ENCODE assay signal across 22 mouse cellular contexts in genomic region chr9:58458856-58459553, GRCm38 (mm10). TPM values are rescaled to one million over a fixed set of nuclear protein-coding genes. Genes with fewer than 3 reads are reported as not detected.
A peak's percentile ranks its signal among the peaks of the same experiment; 100 is the strongest.
DNase-seq lines count a peak whose midpoint lies in the region; ATAC-seq and TF ChIP-seq lines count a peak whose summit lies in the region.
"Had no signal": no experiment of that assay in that cellular context is flagged by ENCODE, and none has a peak within 500 bp of the region (broad histone marks: within the 10 kb centered on the region; RNA-seq: fewer than 3 reads in every experiment).

No protein-coding gene starts in this region.

- CTCF ChIA-PET in Patski (lab: Charles Lee), result interaction anchor here (0.9 kb wide), 1 partner anchor 13 kb away, joined by 3 read pairs; no protein-coding TSS in a partner anchor

- peaks cover 54% of the 10 kb centered on the region for H3K4me1 ChIP-seq in forebrain, embryonic 13.5 days
- peaks cover 40% of the 10 kb centered on the region for H3K4me1 ChIP-seq in forebrain, embryonic 16.5 days (replicated peaks; ENCODE audit: control insufficient read depth, insufficient read depth, low read length)
- H3K4me1 ChIP-seq in hindbrain, postnatal 0 days (ENCODE audit: insufficient read depth, low read length), result peaks cover 15% of the 10 kb centered on the region
- H3K4me1 ChIP-seq in hindbrain, embryonic 11.5 days (replicated peaks; ENCODE audit: control insufficient read depth, insufficient read depth, low read length), result no peaks in the 10 kb centered on the region

- no peak for TF ChIP-seq CTCF in hindbrain, postnatal 0 days (IDR thresholded peaks at IDR 0.05; ENCODE audit: low read depth)
- TF ChIP-seq CTCF in Patski (IDR thresholded peaks at IDR 0.05), result no peak

- H3K27me3 ChIP-seq in forebrain, embryonic 13.5 days, result no peaks in the 10 kb centered on the region
- H3K27me3 ChIP-seq in forebrain, embryonic 16.5 days (replicated peaks; ENCODE audit: control insufficient read depth, insufficient read depth, low read length), result no peaks in the 10 kb centered on the region
- H3K27me3 ChIP-seq in hindbrain, postnatal 0 days (ENCODE audit: insufficient read depth, low read length), result no peaks in the 10 kb centered on the region
- no peaks in the 10 kb centered on the region for H3K27me3 ChIP-seq in hindbrain, embryonic 11.5 days (ENCODE audit: control insufficient read depth, insufficient read depth, low read length)
- H3K27me3 ChIP-seq in Patski, result no peaks in the 10 kb centered on the region
- H3K27me3 ChIP-seq: hindbrain, embryonic 15.5 days; limb, embryonic 13.5 days; neural tube, embryonic 15.5 days had no signal

- WGBS in forebrain, embryonic 13.5 days, result 74% methylated on average over 6 of the region's 6 CpGs
- 67% methylated on average over 6 of the region's 6 CpGs for WGBS in forebrain, embryonic 16.5 days
- WGBS in hindbrain, postnatal 0 days, result 63% methylated on average over 6 of the region's 6 CpGs
- WGBS in hindbrain, embryonic 11.5 days, result 87% methylated on average over 6 of the region's 6 CpGs

- in situ Hi-C loops in Patski (cut with MboI; ENCODE audit: low pct_unique_long_range_greater_than_20kb), result loop anchor here (5.0 kb wide), 2 partner anchors 38 to 147 kb away; partner anchors contain the start of gene Loxl1

- H3K36me3 ChIP-seq in forebrain, embryonic 13.5 days (ENCODE audit: poor library complexity, severe bottlenecking), result no peaks in the 10 kb centered on the region
- H3K36me3 ChIP-seq in forebrain, embryonic 16.5 days (ENCODE audit: control insufficient read depth, insufficient read depth), result no peaks in the 10 kb centered on the region
- H3K36me3 ChIP-seq in hindbrain, postnatal 0 days (ENCODE audit: insufficient read depth, low read length), result no peaks in the 10 kb centered on the region
- no peaks in the 10 kb centered on the region for H3K36me3 ChIP-seq in hindbrain, embryonic 11.5 days (ENCODE audit: control insufficient read depth, insufficient read depth, low read length)
- H3K36me3 ChIP-seq: hindbrain, embryonic 15.5 days; limb, embryonic 13.5 days; neural tube, embryonic 15.5 days had no signal

- H3K9me3 ChIP-seq in forebrain, embryonic 13.5 days (replicated peaks), result no peaks in the 10 kb centered on the region
- H3K9me3 ChIP-seq in forebrain, embryonic 16.5 days (ENCODE audit: control insufficient read depth, low read length), result no peaks in the 10 kb centered on the region
- H3K9me3 ChIP-seq in hindbrain, postnatal 0 days (ENCODE audit: low read length), result no peaks in the 10 kb centered on the region
- H3K9me3 ChIP-seq in hindbrain, embryonic 11.5 days (ENCODE audit: control insufficient read depth, low read length), result no peaks in the 10 kb centered on the region
- H3K9me3 ChIP-seq: hindbrain, embryonic 15.5 days; limb, embryonic 13.5 days; neural tube, embryonic 15.5 days had no signal

- peak; percentile 75 for DNase-seq in hindbrain, postnatal 0 days (ENCODE audit: low spot score)
- DNase-seq in hindbrain, embryonic 11.5 days (ENCODE audit: low spot score), result no peak
- DNase-seq in 3134 (ENCODE audit: extremely low read depth, insufficient read length, low spot score), result peak; percentile 50
- peak; percentile 91 for DNase-seq in Patski (ENCODE audit: low read depth, low spot score)
- no peak for DNase-seq in thymus, postnatal 25 days
- DNase-seq: adrenal gland, adult 2 months; cerebellum, adult 11 months; gastrocnemius, postnatal 25 days; kidney, adult 11 months; kidney, postnatal 10 days; right cerebral cortex, postnatal 4 days; thymus, postnatal 14 days had no signal

- POLR2A ChIA-PET in Patski (lab: Charles Lee), result interaction anchor here (0.7 to 1.4 kb wide), 4 partner anchors 21 to 156 kb away, joined by 3 read pairs; no protein-coding TSS in a partner anchor

- H3K4me3 ChIP-seq in forebrain, embryonic 13.5 days, result no peak overlapping the region
- H3K4me3 ChIP-seq in forebrain, embryonic 16.5 days (replicated peaks; ENCODE audit: low read length), result no peak overlapping the region
- no peak overlapping the region for H3K4me3 ChIP-seq in hindbrain, postnatal 0 days (ENCODE audit: low read length)
- H3K4me3 ChIP-seq in hindbrain, embryonic 11.5 days (ENCODE audit: low read depth, low read length), result no peak overlapping the region
- H3K4me3 ChIP-seq: erythroblast, embryonic 14.5 days; hindbrain, embryonic 15.5 days; left cerebral cortex, adult 2 months; limb, embryonic 13.5 days; neural tube, embryonic 15.5 days had no signal

- peak overlapping the region; percentile 89; the same call in 1 of the 2 replicates for H3K27ac ChIP-seq in forebrain, embryonic 13.5 days
- H3K27ac ChIP-seq in forebrain, embryonic 16.5 days (ENCODE audit: low read length), result no peak overlapping the region
- H3K27ac ChIP-seq in hindbrain, postnatal 0 days, result no peak overlapping the region
- no peak overlapping the region for H3K27ac ChIP-seq in hindbrain, embryonic 11.5 days (ENCODE audit: low read depth, low read length)
- H3K27ac ChIP-seq: left cerebral cortex, adult 2 months; liver, embryonic 14.5 days had no signal

- H3K9ac ChIP-seq in forebrain, embryonic 13.5 days, result no peak overlapping the region
- no peak overlapping the region for H3K9ac ChIP-seq in forebrain, embryonic 16.5 days (replicated peaks; ENCODE audit: low read depth, low read length)
- no peak overlapping the region for H3K9ac ChIP-seq in hindbrain, postnatal 0 days (replicated peaks; ENCODE audit: low read length)
- H3K9ac ChIP-seq in hindbrain, embryonic 11.5 days (ENCODE audit: low read depth, low read length), result no peak overlapping the region
- H3K9ac ChIP-seq: hindbrain, embryonic 15.5 days; limb, embryonic 13.5 days; liver, embryonic 14.5 days; neural tube, embryonic 15.5 days had no signal

- ATAC-seq in forebrain, embryonic 13.5 days, result no peak
- ATAC-seq in forebrain, embryonic 16.5 days, result no peak
- ATAC-seq in hindbrain, postnatal 0 days, result 0 out of 2 replicates have a peak, but pooled peaks have one; percentile 27
- no peak for ATAC-seq in hindbrain, embryonic 11.5 days (ENCODE audit: low FRiP score)
- peak; percentile 61 for ATAC-seq in Patski

- no peak overlapping the region for H3K4me2 ChIP-seq in forebrain, embryonic 13.5 days
- H3K4me2 ChIP-seq in forebrain, embryonic 16.5 days (ENCODE audit: low read length), result no peak overlapping the region
- no peak overlapping the region for H3K4me2 ChIP-seq in hindbrain, postnatal 0 days (ENCODE audit: low read depth, low read length)
- no peak overlapping the region for H3K4me2 ChIP-seq in hindbrain, embryonic 11.5 days (replicated peaks; ENCODE audit: low read depth, low read length)
- H3K4me2 ChIP-seq: hindbrain, embryonic 15.5 days; limb, embryonic 13.5 days; midbrain, embryonic 11.5 days; neural tube, embryonic 15.5 days had no signal

RNA-seq across cellular contexts. Expression of gene Insyn1, which starts 29.4 kb away (rescaled TPM):
- 2.8 and 3.5 TPM in 2 replicates for polyA plus RNA-seq in forebrain, embryonic 13.5 days (2015; fragmentation: Nextera tagmentation; extraction: Ambion mirVana)
- 4.0 and 4.9 TPM in 2 replicates for polyA plus RNA-seq in forebrain, embryonic 16.5 days (2015; fragmentation: Nextera tagmentation; extraction: Ambion mirVana)
- 106 and 127 TPM in 2 replicates for total RNA-seq in hindbrain, postnatal 0 days (2014; rRNA removed)
- polyA plus RNA-seq in hindbrain, postnatal 0 days (2015; fragmentation: Nextera tagmentation; extraction: Ambion mirVana), result 7.4 and 8.7 TPM in 2 replicates
- polyA plus RNA-seq in hindbrain, embryonic 11.5 days (2014; fragmentation: Nextera tagmentation; extraction: Ambion mirVana), result 2.3 and 2.6 TPM in 2 replicates
- 46.6 TPM for polyA plus RNA-seq in Patski (2021)
- total RNA-seq: common myeloid progenitor, adult 5-6 weeks had no signal
- polyA plus RNA-seq: erythroblast, embryonic 14.5 days had no signal

Comparison
In these comparisons a context has a peak if more than half of its experiments do, and no peak if none do; other contexts are left out.
1. ATAC-seq: peak in hindbrain, postnatal 0 days (single experiment) and Patski (single experiment); none in forebrain, embryonic 13.5 days (single experiment), forebrain, embryonic 16.5 days (single experiment) and hindbrain, embryonic 11.5 days (single experiment).
2. DNase-seq: peak in hindbrain, postnatal 0 days (single experiment), 3134 (single experiment) and Patski (single experiment); none in hindbrain, embryonic 11.5 days (single experiment) and thymus, postnatal 25 days (single experiment).